Mouse (Mus musculus) myocyte (in vitro differentiated cells): Measurements from ENCODE around the gene Pigu. TPM values are rescaled to one million over a fixed set of nuclear protein-coding genes. Genes with fewer than 3 reads are reported as not detected.
A peak's percentile ranks its signal among the peaks of the same experiment; 100 is the strongest.

Source experiments
- H3K27me3 ChIP-seq: one replicate; pipeline ENCODE4 v1.6.1; 2011; ENCODE audit not compliant: control insufficient read depth, insufficient read depth, insufficient read length
- H3K36me3 ChIP-seq: one replicate; pipeline ENCODE4 v1.6.1; 2011; ENCODE audit not compliant: control insufficient read depth, insufficient read depth
- H3K4me2 ChIP-seq: one replicate; pipeline ENCODE4 v1.6.1; 2011; ENCODE audit warnings: low read depth, control low read depth
- H3K4me3 ChIP-seq: one replicate; pipeline ENCODE4 v1.5.1; 2011; ENCODE audit warnings: mild to moderate bottlenecking, control low read depth, moderate library complexity
- H3K79me2 ChIP-seq: one replicate; pipeline ENCODE4 v1.6.1; 2011; ENCODE audit not compliant: control insufficient read depth, insufficient read depth
- H3ac ChIP-seq: one replicate; pipeline ENCODE4 v1.6.1; 2011; ENCODE audit not compliant: control insufficient read depth, insufficient read length
- CEBPB ChIP-seq: IDR thresholded peaks from 2 replicates; pipeline ENCODE4 v1.6.1; 2011; ENCODE audit warnings: mild to moderate bottlenecking, moderate library complexity; ENCODE audit not compliant: poor library complexity, insufficient read depth, severe bottlenecking
- E2F4 ChIP-seq: IDR thresholded peaks from one replicate; pipeline ENCODE4 v1.6.1; 2011; ENCODE audit warnings: mild to moderate bottlenecking, control low read depth, moderate library complexity; ENCODE audit not compliant: insufficient read depth
- MAX ChIP-seq: IDR thresholded peaks from one replicate; pipeline ENCODE4 v1.6.1; 2011; ENCODE audit warnings: low read depth, mild to moderate bottlenecking, control low read depth
- MYOD1 ChIP-seq, 3 experiments: IDR thresholded peaks; one replicate each; pipeline ENCODE4 v1.6.1; 2011; ENCODE audit warnings: control low read depth in 2 of 3, low read depth in 2 of 3, mild to moderate bottlenecking in 2 of 3, moderate library complexity in 1 of 3; ENCODE audit not compliant: insufficient read length in 2 of 3, control insufficient read depth in 1 of 3
- MYOG ChIP-seq, 3 experiments: IDR thresholded peaks; one replicate each; pipeline ENCODE4 v1.6.1; 2011; ENCODE audit warnings: control low read depth in 2 of 3, low read depth in 2 of 3, mild to moderate bottlenecking in 2 of 3; ENCODE audit not compliant: insufficient read length in 2 of 3, control insufficient read depth in 1 of 3, insufficient read depth in 1 of 3
- POLR2A ChIP-seq: IDR thresholded peaks from one replicate; pipeline ENCODE4 v1.6.1; 2011; ENCODE audit warnings: low read depth, mild to moderate bottlenecking, control low read depth, moderate library complexity; ENCODE audit not compliant: insufficient read length
- POLR2AphosphoS2 ChIP-seq: IDR thresholded peaks from one replicate; pipeline ENCODE4 v1.6.1; 2011; ENCODE audit warnings: low read depth, control low read depth; ENCODE audit not compliant: insufficient read length
- REST ChIP-seq: IDR thresholded peaks from one replicate; pipeline ENCODE4 v1.6.1; 2011; ENCODE audit warnings: mild to moderate bottlenecking, control low read depth, moderate library complexity; ENCODE audit not compliant: insufficient read depth, insufficient read length
- SRF ChIP-seq: IDR thresholded peaks from one replicate; pipeline ENCODE4 v1.6.1; 2011; ENCODE audit warnings: low read depth; ENCODE audit not compliant: control insufficient read depth, insufficient read length
- TCF12 ChIP-seq: IDR thresholded peaks from one replicate; pipeline ENCODE4 v1.6.1; 2011; ENCODE audit warnings: mild to moderate bottlenecking, control low read depth; ENCODE audit not compliant: poor library complexity, insufficient read depth, severe bottlenecking
- TCF3 ChIP-seq: IDR thresholded peaks from one replicate; pipeline ENCODE4 v1.6.1; 2011; ENCODE audit warnings: low read depth, control low read depth; ENCODE audit not compliant: insufficient read length
- USF1 ChIP-seq: IDR thresholded peaks from one replicate; pipeline ENCODE4 v1.6.1; 2011; ENCODE audit warnings: low read depth, mild to moderate bottlenecking, control low read depth, moderate library complexity
- polyA plus RNA-seq: library from polyadenylated mRNA; unstranded; fragments of >200 nt; fragmentation: generic; extraction: Trizol; gene quantifications from one replicate; pipeline ENCODE4 v1.2.1, GENCODE M21; 2012; ENCODE audit warnings: missing spikeins

The Pigu gene
- polyA plus RNA-seq, 1 experiment = 27.0 TPM

DNA sequence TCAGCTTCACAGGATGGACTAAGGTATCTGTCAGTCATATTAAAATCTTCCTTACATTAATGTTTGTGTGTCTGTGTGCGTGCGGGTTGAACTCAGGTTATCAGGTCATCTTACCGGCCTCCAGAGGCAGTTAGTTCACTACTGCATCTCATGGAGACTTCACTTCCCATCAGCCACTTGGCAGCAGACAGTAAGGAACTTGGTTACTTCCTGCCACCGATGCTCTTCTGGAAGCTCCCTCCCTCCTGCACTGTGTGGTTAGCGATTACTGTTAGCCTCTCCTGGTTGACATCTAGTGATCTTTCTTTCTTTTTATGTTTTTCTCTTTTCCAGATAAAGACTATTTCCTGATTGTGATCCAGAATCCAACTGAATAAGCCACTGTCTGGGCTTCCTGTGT, 107.6 kb downstream of the Pigu start:
- TF ChIP-seq SRF (no peak), REST (no peak), USF1 (no peak), E2F4 (no peak), TCF12 (no peak), POLR2AphosphoS2 (no peak), MYOD1 (IDR thresholded peaks at IDR 0.05; ENCODE audit: control insufficient read depth in 1 of 3, insufficient read length in 2 of 3, low read depth in 2 of 3) (no peak), MAX (no peak), TCF3 (no peak)

GRCm38 (mm10) chr2:155248718-155249117, 108.5 kb downstream of the Pigu start:
- H3ac ChIP-seq = no peak overlapping the region
- peaks cover 42% of the 10 kb centered on the region for H3K36me3 ChIP-seq
- H3K4me3 ChIP-seq = no peak overlapping the region
- no peak overlapping the region for H3K4me2 ChIP-seq
- no peaks in the 10 kb centered on the region for H3K27me3 ChIP-seq
- TF ChIP-seq SRF (no peak), POLR2AphosphoS2 (no peak), CEBPB (no peak), TCF3 (no peak), REST (no peak), MAX (no peak)
- H3K79me2 ChIP-seq = no peaks in the 10 kb centered on the region

More for the DNA sequence above, 107.6 kb downstream of the Pigu start:
- no peak overlapping the region for H3K4me3 ChIP-seq
- no peaks in the 10 kb centered on the region for H3K27me3 ChIP-seq
- H3K4me2 ChIP-seq = no peak overlapping the region
- H3K79me2 ChIP-seq = no peaks in the 10 kb centered on the region
- H3K36me3 ChIP-seq = peaks cover 33% of the 10 kb centered on the region
- no peak overlapping the region for H3ac ChIP-seq

DNA sequence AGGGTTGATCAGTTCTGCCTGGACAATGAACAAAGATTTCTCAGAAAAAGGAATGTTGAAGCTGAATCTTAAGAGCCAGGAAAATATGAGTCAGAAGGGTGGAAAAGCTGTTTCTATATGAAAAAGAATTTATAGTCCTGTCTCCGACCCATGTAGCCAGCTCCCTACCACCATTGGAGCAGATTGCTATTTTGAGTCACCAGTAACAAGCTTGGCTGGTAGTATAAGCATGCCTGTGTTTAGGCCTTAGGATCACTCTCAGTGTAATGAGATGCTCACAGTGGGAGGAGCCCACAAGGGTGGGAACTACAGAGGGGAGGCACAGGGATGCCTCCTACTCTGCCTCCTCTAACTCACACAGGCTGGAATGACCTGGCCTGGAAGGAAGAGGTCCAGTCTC, 109.0 kb downstream of the Pigu start:
- TF ChIP-seq POLR2AphosphoS2 (no peak), MYOG (IDR thresholded peaks at IDR 0.05; ENCODE audit: control insufficient read depth in 1 of 3, insufficient read depth in 1 of 3, insufficient read length in 2 of 3, low read depth in 2 of 3) (no peak), MAX (no peak), USF1 (no peak), CEBPB (no peak), MYOD1 (IDR thresholded peaks at IDR 0.05; ENCODE audit: control insufficient read depth in 1 of 3, insufficient read length in 2 of 3, low read depth in 2 of 3) (no peak), E2F4 (no peak), SRF (no peak), POLR2A (no peak), TCF3 (no peak), REST (no peak), TCF12 (no peak)
- H3ac ChIP-seq = no peak overlapping the region
- no peak overlapping the region for H3K4me3 ChIP-seq

DNA sequence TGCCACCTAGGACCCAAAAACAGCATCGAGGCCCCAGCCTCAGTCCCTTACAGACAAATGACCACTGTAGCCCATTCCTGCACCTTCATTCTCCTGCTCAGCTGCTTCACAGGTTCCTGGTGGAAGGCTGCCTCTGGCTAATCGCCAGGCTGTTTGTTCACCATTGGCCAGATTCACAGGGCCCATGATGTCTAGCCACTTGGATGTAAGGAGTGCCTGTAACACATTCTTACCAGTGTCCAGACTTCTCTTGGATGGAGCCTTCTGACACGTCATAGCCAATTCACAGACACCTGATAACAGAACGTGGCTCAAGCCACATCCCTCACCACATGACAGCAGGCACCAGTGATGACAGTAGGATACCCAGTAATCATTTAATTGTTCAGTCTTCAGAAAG, 111.0 kb downstream of the Pigu start:
- H3K36me3 ChIP-seq = peaks cover 51% of the 10 kb centered on the region
- no peak for TF ChIP-seq USF1
- TF ChIP-seq CEBPB = no peak
- no peak for TF ChIP-seq E2F4
- no peak for TF ChIP-seq TCF12
- no peak for TF ChIP-seq MAX
- no peak for TF ChIP-seq MYOG (IDR thresholded peaks at IDR 0.05; ENCODE audit: control insufficient read depth in 1 of 3, insufficient read depth in 1 of 3, insufficient read length in 2 of 3, low read depth in 2 of 3)
- no peak for TF ChIP-seq MYOD1 (IDR thresholded peaks at IDR 0.05; ENCODE audit: control insufficient read depth in 1 of 3, insufficient read length in 2 of 3, low read depth in 2 of 3)
- no peak for TF ChIP-seq POLR2AphosphoS2
- H3ac ChIP-seq = no peak overlapping the region
- H3K4me2 ChIP-seq = no peak overlapping the region
- H3K4me3 ChIP-seq = no peak overlapping the region
- H3K79me2 ChIP-seq = peaks cover 3% of the 10 kb centered on the region
- no peaks in the 10 kb centered on the region for H3K27me3 ChIP-seq

More for the DNA sequence above, 109.0 kb downstream of the Pigu start:
- H3K36me3 ChIP-seq = peaks cover 46% of the 10 kb centered on the region
- H3K79me2 ChIP-seq = no peaks in the 10 kb centered on the region
- H3K27me3 ChIP-seq = no peaks in the 10 kb centered on the region
- H3K4me2 ChIP-seq = no peak overlapping the region

- H3K27me3 ChIP-seq = no peaks in the 10 kb centered on the region
- H3K4me2 ChIP-seq = peak overlapping the region; percentile 61
- TF ChIP-seq TCF12 (no peak), POLR2A (peak; percentile 25)
- no peak overlapping the region for H3K4me3 ChIP-seq
- H3ac ChIP-seq = no peak overlapping the region
- H3K79me2 ChIP-seq = peaks cover 41% of the 10 kb centered on the region
- H3K36me3 ChIP-seq = peaks cover 30% of the 10 kb centered on the region
These were observed 114.9 kb downstream of the Pigu start for GRCm38 (mm10) chr2:155242296-155242855.

DNA sequence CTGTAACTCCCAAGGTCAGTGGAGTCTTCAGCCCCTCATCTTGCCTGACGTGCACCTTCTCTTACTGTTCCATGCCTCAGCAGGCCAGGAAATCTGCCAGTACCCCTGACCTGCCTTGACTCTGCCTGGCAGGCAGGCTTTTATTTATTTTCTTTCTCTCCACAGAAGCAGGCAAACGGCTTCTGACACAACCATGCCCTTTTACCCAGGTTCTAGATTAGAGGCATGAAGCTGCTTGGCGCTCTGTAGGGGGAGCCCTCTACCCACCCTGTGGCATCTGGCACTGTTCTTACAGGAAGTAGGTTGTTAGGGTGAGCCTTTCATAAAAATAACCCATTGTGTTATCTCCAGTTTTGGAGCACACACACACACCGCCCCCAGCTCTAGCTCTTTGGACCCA, 116.3 kb downstream of the Pigu start:
- TF ChIP-seq E2F4 (no peak), TCF12 (no peak), MYOD1 (IDR thresholded peaks at IDR 0.05; ENCODE audit: control insufficient read depth in 1 of 3, insufficient read length in 2 of 3, low read depth in 2 of 3) (no peak), REST (no peak), CEBPB (no peak), SRF (no peak), USF1 (no peak), MAX (no peak), POLR2AphosphoS2 (no peak), POLR2A (no peak), MYOG (IDR thresholded peaks at IDR 0.05; ENCODE audit: control insufficient read depth in 1 of 3, insufficient read depth in 1 of 3, insufficient read length in 2 of 3, low read depth in 2 of 3) (no peak), TCF3 (no peak)
- peaks cover 48% of the 10 kb centered on the region for H3K79me2 ChIP-seq
- no peak overlapping the region for H3K4me2 ChIP-seq
- H3K27me3 ChIP-seq = no peaks in the 10 kb centered on the region
- H3K36me3 ChIP-seq = peaks cover 30% of the 10 kb centered on the region
- H3ac ChIP-seq = no peak overlapping the region
- no peak overlapping the region for H3K4me3 ChIP-seq
